Mouse (Mus musculus) embryonic facial prominence, embryonic 14.5 days (tissue): ENCODE data around the gene Qrich2. TPM values are rescaled to one million over a fixed set of nuclear protein-coding genes. Genes with fewer than 3 reads are reported as not detected.

Experiments used
- ATAC-seq: fragments of 200-750 bp; cut with Nextera tagmentation; 2 replicates; pipeline ENCODE4 v1.8.0; 2017; ENCODE audit warnings: low read depth, moderate number of reproducible peaks, moderate TSS enrichment
- DNase-seq: peaks from one replicate; pipeline ENCODE4 v3.0.0-alpha.2; 2015; ENCODE audit warnings: low spot score
- H3K27ac ChIP-seq: fragments of 300-500 bp; sonication (generic); replicated peaks from 2 replicates; pipeline ENCODE4 v1.5.1; 2014; ENCODE audit warnings: low read depth, mild to moderate bottlenecking, low read length, moderate library complexity
- H3K27me3 ChIP-seq: fragments of 300-500 bp; sonication (generic); replicated peaks from 2 replicates; pipeline ENCODE4 v1.6.1; 2014; ENCODE audit warnings: low read length; ENCODE audit not compliant: control insufficient read depth, insufficient read depth
- H3K36me3 ChIP-seq: fragments of 300-500 bp; sonication (generic); 2 replicates; pipeline ENCODE4 v1.6.1; 2014; ENCODE audit warnings: low read length, mixed read lengths; ENCODE audit not compliant: control insufficient read depth, insufficient read depth
- H3K4me1 ChIP-seq: fragments of 300-500 bp; sonication (generic); 2 replicates; pipeline ENCODE4 v1.6.1; 2014; ENCODE audit warnings: antibody characterized with exemption, low read length; ENCODE audit not compliant: control insufficient read depth, insufficient read depth
- H3K4me2 ChIP-seq: fragments of 300-500 bp; sonication (generic); 2 replicates; pipeline ENCODE4 v1.6.1; 2014; ENCODE audit warnings: low read depth, mild to moderate bottlenecking, low read length, moderate library complexity, mixed read lengths
- H3K4me3 ChIP-seq: fragments of 300-500 bp; sonication (generic); 2 replicates; pipeline ENCODE4 v1.5.1; 2014; ENCODE audit warnings: low read depth, mild to moderate bottlenecking, low read length
- H3K9ac ChIP-seq: fragments of 300-500 bp; sonication (generic); 2 replicates; pipeline ENCODE4 v1.6.1; 2014; ENCODE audit warnings: low read depth, mild to moderate bottlenecking, low read length, moderate library complexity, mixed read lengths
- H3K9me3 ChIP-seq: fragments of 300-500 bp; sonication (generic); 2 replicates; pipeline ENCODE4 v1.6.1; 2016; ENCODE audit warnings: low read length; ENCODE audit not compliant: control insufficient read depth
- WGBS: fragments of 180-500 bp; shearing (Covaris S2); extraction: QIAGEN DNeasy Blood & Tissue Kit; methylation state at CpG from one replicate; pipeline ENCODE4 v1.1.7; 2014; 5-methylcytosine and 5-hydroxymethylcytosine counted together
- polyA plus RNA-seq: library from polyadenylated mRNA; unstranded; fragments of >200 nt; fragmentation: Nextera tagmentation; extraction: Ambion mirVana; gene quantifications from 2 replicates; pipeline ENCODE4 v1.2.1, GENCODE M21; 2014

Qrich2 gene
- polyA plus RNA-seq, 1 experiment from 2014 or later, result 0.14 TPM

- peaks cover 33% of the 10 kb centered on the region for H3K36me3 ChIP-seq
- WGBS, result 86% methylated on average over 19 of the region's 19 CpGs
- no peak for ATAC-seq
- H3K9ac ChIP-seq, result no peak overlapping the region
- no peak for DNase-seq
- no peak overlapping the region for H3K4me3 ChIP-seq
- H3K27me3 ChIP-seq, result no peaks in the 10 kb centered on the region
- H3K27ac ChIP-seq, result no peak overlapping the region
- no peak overlapping the region for H3K4me2 ChIP-seq
- peaks cover 16% of the 10 kb centered on the region for H3K4me1 ChIP-seq
- H3K9me3 ChIP-seq, result no peaks in the 10 kb centered on the region
Measured at GRCm38 (mm10) chr11:116439269-116440240, 26.5 kb downstream of the Qrich2 start.

DNA sequence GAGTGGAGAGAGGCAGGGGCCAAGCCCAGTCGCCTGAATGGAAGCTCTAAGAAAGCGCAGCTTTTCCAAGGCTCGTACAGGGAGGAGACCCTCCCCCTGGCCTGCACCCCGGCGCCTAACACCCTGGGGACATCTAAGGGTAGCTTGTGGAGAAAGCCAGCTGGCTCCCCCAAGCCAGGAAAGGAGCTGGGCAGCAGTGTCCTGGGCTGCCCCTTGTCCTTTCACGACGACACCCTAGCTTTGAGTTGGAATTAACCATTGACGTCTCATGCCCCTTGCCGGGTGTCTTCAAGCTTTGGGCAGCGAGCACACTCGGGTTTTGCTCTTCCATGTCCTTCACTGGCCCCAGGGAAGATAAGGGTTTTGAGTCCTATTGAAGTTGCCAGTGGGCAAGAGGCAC lies 28.5 kb downstream of the Qrich2 start:
- Histone ChIP-seq H3K4me1 (peaks cover 16% of the 10 kb centered on the region), H3K4me2 (no peak overlapping the region), H3K27me3 (no peaks in the 10 kb centered on the region), H3K4me3 (no peak overlapping the region), H3K9me3 (no peaks in the 10 kb centered on the region), H3K9ac (no peak overlapping the region), H3K27ac (no peak overlapping the region), H3K36me3 (peaks cover 33% of the 10 kb centered on the region)
- 85% methylated on average over 11 of the region's 11 CpGs for WGBS
- no peak for DNase-seq
- no peak for ATAC-seq

- DNase-seq (no peak), ATAC-seq (no peak)
- peak overlapping the region; percentile 59 for H3K4me2 ChIP-seq
Measured at GRCm38 (mm10) chr11:116436725-116437331, 29.2 kb downstream of the Qrich2 start.

GRCm38 (mm10) chr11:116435992-116436724 lies 29.9 kb downstream of the Qrich2 start:
- Histone ChIP-seq H3K4me1 (peaks cover 16% of the 10 kb centered on the region), H3K36me3 (peaks cover 33% of the 10 kb centered on the region), H3K27me3 (no peaks in the 10 kb centered on the region), H3K4me3 (0 out of 2 replicates have a peak overlapping the region, but pooled peaks have one; percentile 68), H3K4me2 (peak overlapping the region; percentile 59), H3K27ac (no peak overlapping the region), H3K9me3 (no peaks in the 10 kb centered on the region), H3K9ac (peak overlapping the region; percentile 79)
- no peak for ATAC-seq
- WGBS, result 50% methylated on average over 5 of the region's 5 CpGs
- no peak for DNase-seq

More at GRCm38 (mm10) chr11:116436725-116437331, 29.2 kb downstream of the Qrich2 start:
- Histone ChIP-seq H3K4me1 (peaks cover 16% of the 10 kb centered on the region), H3K27me3 (no peaks in the 10 kb centered on the region), H3K9ac (peak overlapping the region; percentile 37), H3K36me3 (peaks cover 33% of the 10 kb centered on the region), H3K27ac (0 out of 2 replicates have a peak overlapping the region, but pooled peaks have one; percentile 13), H3K9me3 (no peaks in the 10 kb centered on the region), H3K4me3 (peak overlapping the region; percentile 2; the same call in 1 of the 2 replicates)
- WGBS, result 44% methylated on average over 4 of the region's 4 CpGs

DNA sequence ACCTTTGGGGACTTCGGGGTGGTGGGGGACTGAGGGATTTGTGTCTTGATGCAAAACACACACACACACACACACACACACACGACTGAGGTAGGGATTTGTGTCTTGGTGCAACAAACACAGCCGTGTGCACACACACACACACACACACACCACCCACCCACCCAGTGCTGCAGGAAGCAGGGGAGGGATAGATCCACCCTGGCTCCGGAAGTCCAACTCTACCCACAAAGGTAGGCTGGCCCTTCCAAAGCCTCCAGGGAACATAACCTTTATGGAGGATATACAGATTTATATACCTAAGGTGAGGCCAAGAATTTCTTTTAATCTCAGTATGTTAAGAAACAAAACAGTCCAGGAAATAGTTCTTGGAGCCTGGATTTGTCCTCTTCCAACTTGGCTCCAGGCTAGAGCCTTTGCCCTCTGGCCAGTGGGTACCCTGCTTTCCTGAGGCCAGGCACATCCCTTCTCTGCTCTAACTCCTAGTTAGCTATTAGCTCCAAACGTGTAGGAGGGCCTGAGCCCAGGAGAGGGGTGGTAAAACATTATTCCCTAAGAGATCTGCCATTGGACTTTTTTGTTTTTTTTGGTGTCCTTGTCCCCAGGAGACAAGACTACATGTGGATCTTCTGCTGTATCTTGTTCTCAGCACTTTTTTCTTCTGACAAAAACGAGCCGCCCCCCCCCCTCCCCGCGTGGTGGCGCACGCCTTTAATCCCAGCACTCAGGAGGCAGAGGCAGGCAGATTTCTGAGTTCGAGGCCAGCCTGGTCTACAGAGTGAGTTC lies 30.9 kb downstream of the Qrich2 start:
- WGBS, result 52% methylated on average over 12 of the region's 12 CpGs
- no peaks in the 10 kb centered on the region for H3K9me3 ChIP-seq
- peak overlapping the region; percentile 59 for H3K4me2 ChIP-seq
- H3K4me1 ChIP-seq, result peaks cover 16% of the 10 kb centered on the region
- peak overlapping the region; percentile 79 for H3K9ac ChIP-seq
- peak overlapping the region; percentile 90 for H3K27ac ChIP-seq
- ATAC-seq (no peak), DNase-seq (no peak)
- peak overlapping the region; percentile 68 for H3K4me3 ChIP-seq
- H3K27me3 ChIP-seq, result no peaks in the 10 kb centered on the region
- H3K36me3 ChIP-seq, result peaks cover 33% of the 10 kb centered on the region

GRCm38 (mm10) chr11:116434287-116434966 lies 31.6 kb downstream of the Qrich2 start:
- Histone ChIP-seq H3K4me3 (peak overlapping the region; percentile 68), H3K27ac (peak overlapping the region; percentile 90), H3K4me2 (peak overlapping the region; percentile 59), H3K9ac (peak overlapping the region; percentile 79), H3K4me1 (peaks cover 16% of the 10 kb centered on the region), H3K36me3 (peaks cover 27% of the 10 kb centered on the region), H3K27me3 (no peaks in the 10 kb centered on the region), H3K9me3 (no peaks in the 10 kb centered on the region)
- under 1% methylated on average over 27 of the region's 67 CpGs for WGBS
- peak; percentile 68 for DNase-seq
- ATAC-seq, result peak; percentile 2; the same call in 1 of the 2 replicates

DNA sequence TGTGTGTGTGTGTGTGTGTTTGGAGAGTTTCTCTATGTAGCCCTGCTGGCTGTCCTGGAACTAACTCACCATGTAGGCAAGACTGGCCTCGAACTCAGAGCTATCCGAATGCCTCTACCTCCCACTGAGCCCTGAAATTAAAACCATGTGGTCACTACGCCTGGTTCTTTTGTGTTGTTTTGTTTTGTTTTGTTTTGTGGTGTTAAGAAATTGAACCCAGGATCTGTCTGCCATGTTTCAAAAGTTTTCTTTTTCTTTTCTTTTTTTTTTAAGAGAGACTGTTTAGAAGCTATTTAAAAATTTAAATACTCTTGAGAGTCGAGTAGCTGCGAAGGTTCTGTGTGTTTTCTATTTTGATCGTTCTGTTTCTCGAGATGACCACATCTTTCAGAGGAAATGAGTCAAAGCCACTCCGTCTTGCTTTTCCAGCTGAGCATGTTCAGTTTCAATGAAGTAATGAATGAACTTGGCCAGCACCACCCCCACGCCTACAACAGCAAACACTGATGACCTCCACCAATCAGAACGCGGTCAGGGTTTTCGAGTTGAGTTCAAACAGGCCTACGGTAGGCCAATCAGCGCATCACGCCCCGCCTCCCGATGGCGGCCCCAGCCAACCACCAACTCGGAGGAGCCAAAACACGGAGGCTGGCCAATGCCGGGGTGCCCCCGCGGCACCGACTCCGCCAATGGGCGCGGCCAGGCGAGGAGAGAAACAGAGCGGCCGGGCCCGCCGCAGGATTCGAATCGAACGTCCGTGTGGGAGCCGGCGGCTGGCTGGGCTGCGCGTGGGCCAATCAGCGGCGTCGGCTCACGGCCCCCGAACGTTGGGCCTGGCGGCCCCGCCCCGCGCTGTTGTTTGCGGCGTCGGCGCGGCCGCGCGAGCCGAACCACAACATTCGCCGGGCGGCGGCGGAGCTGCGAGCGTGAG lies 32.4 kb downstream of the Qrich2 start, which contains the start of gene Ubald2:
Ubald2 (plus strand) TSS at position 739 of the 931 bp plus-strand sequence.
- 3% methylated on average over 25 of the region's 66 CpGs for WGBS
- Histone ChIP-seq H3K9ac (peak within 1 kb of the TSS; percentile 79), H3K4me1 (peaks cover 16% of the 10 kb centered on the region), H3K4me3 (peak within 1 kb of the TSS; percentile 68), H3K9me3 (no peaks in the 10 kb centered on the region), H3K4me2 (peak within 1 kb of the TSS; percentile 59), H3K27ac (peak within 1 kb of the TSS; percentile 90), H3K27me3 (no peaks in the 10 kb centered on the region), H3K36me3 (peaks cover 20% of the 10 kb centered on the region)
- ATAC-seq (peak; percentile 97), DNase-seq (peak; percentile 100)
